Mouse (Mus musculus) neural tube, embryonic 12.5 days (tissue): ENCODE measurements around the gene Sgtb. TPM values are rescaled to one million over a fixed set of nuclear protein-coding genes. Genes with fewer than 3 reads are reported as not detected.

Source experiments
- polyA plus RNA-seq: library from polyadenylated mRNA; unstranded; fragments of >200 nt; fragmentation: Nextera tagmentation; extraction: Ambion mirVana; gene quantifications from 2 replicates; pipeline ENCODE4 v1.2.1, GENCODE M21; 2016

Gene Sgtb
- polyA plus RNA-seq, 1 experiment from 2014 or later, result 26.4 TPM

Other genes starting within 250 kb of the Sgtb start
- gene Erbin, start 189.2 kb upstream of the Sgtb start, polyA plus RNA-seq, result 17.5 and 19.0 TPM in 2 replicates
- 23.8 and 26.0 TPM in 2 replicates for gene Nln, start 127 bp upstream of the Sgtb start, polyA plus RNA-seq
- gene Trappc13, start 68.7 kb downstream of the Sgtb start, polyA plus RNA-seq, result 77.3 and 78.1 TPM in 2 replicates
- 25.2 and 28.4 TPM in 2 replicates for gene Trim23, start 69.1 kb downstream of the Sgtb start, polyA plus RNA-seq
- 39.1 and 41.5 TPM in 2 replicates for gene Cenpk, start 118.9 kb downstream of the Sgtb start, polyA plus RNA-seq
- gene Ppwd1, start 119.1 kb downstream of the Sgtb start, polyA plus RNA-seq, result 11.7 and 12.3 TPM in 2 replicates
- gene Adamts6, start 178.1 kb downstream of the Sgtb start, polyA plus RNA-seq, result 2.1 TPM in 2 replicates